ENCODE assay signal across 10 mouse cellular contexts in the genomic region with DNA sequence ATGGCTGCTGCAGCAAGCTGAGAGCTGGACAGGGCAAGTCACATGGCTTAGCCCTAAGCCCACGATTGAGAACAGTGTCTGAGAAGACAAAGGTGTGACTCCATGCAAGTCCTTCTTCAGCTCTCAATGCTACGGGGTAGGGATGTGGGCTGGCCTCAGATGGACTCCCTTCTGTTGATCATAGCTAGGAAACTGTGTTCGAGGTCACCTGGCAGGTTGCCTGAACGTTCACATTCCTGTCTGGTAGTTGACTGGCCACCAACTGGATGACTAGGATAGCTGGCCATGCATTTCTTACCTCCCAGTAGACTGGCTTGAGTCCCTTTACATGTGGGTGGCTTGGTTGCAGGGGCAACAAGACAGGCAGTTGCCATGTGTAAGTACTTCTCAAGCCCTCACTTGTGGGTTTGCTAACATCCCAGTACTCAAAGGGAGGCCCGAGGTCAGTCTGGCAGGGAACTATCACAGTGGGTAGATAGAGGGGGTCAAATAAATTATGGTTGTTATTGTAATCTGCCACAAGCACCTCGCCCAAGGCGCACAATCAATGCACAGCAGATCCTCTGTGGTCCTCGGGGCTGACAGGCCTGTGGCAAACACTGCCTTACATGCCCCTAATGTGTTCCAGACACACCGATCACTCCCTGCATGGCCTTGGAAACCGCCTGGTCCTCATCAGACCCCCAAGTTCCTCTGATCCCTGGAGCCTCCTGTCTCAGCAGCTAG.
DNase-seq lines count a peak whose midpoint lies in the region; ATAC-seq and TF ChIP-seq lines count a peak whose summit lies in the region.
"Had no signal": no experiment of that assay in that cellular context is flagged by ENCODE, and none has a peak within 500 bp of the region (broad histone marks: within the 10 kb centered on the region; RNA-seq: fewer than 3 reads in every experiment).

No protein-coding gene starts in this region.

- H3K27me3 ChIP-seq in intestine, embryonic 14.5 days (replicated peaks; ENCODE audit: control insufficient read depth, insufficient read depth, low read length), result no peaks in the 10 kb centered on the region
- H3K27me3 ChIP-seq in intestine, embryonic 15.5 days (replicated peaks), result no peaks in the 10 kb centered on the region
- H3K27me3 ChIP-seq in embryonic facial prominence, embryonic 15.5 days, result peaks cover 4% of the 10 kb centered on the region; the same call in 1 of the 2 replicates
- no peaks in the 10 kb centered on the region for H3K27me3 ChIP-seq in limb, embryonic 10.5 days (ENCODE audit: low read depth, poor library complexity, severe bottlenecking)

- no peak overlapping the region for H3K27ac ChIP-seq in intestine, embryonic 14.5 days (ENCODE audit: low read depth)
- H3K27ac ChIP-seq in intestine, embryonic 15.5 days, result no peak overlapping the region
- H3K27ac ChIP-seq in embryonic facial prominence, embryonic 15.5 days (replicated peaks), result peak overlapping the region; percentile 80
- peak overlapping the region; percentile 68 for H3K27ac ChIP-seq in limb, embryonic 10.5 days
- H3K27ac ChIP-seq in gastrocnemius, adult 2 months, result no peak overlapping the region
- H3K27ac ChIP-seq: heart, embryonic 13.5 days had no signal

- no peak overlapping the region for H3K4me3 ChIP-seq in intestine, embryonic 14.5 days (ENCODE audit: low read depth, low read length)
- H3K4me3 ChIP-seq in intestine, embryonic 15.5 days (replicated peaks), result no peak overlapping the region
- H3K4me3 ChIP-seq in embryonic facial prominence, embryonic 15.5 days (replicated peaks), result no peak overlapping the region
- no peak overlapping the region for H3K4me3 ChIP-seq in limb, embryonic 10.5 days
- H3K4me3 ChIP-seq in gastrocnemius, adult 2 months, result no peak overlapping the region
- H3K4me3 ChIP-seq: heart, embryonic 13.5 days had no signal

- no peak for ATAC-seq in intestine, embryonic 14.5 days (replicated peaks; ENCODE audit: low FRiP score, low TSS enrichment, low read depth)
- no peak for ATAC-seq in intestine, embryonic 15.5 days
- ATAC-seq in embryonic facial prominence, embryonic 15.5 days (ENCODE audit: insufficient number of reproducible peaks, low FRiP score, low TSS enrichment, low read depth), result peak; percentile 72; the same call in 1 of the 2 replicates

- H3K4me1 ChIP-seq in intestine, embryonic 14.5 days (replicated peaks; ENCODE audit: control insufficient read depth, insufficient read depth, low read length), result peaks cover 11% of the 10 kb centered on the region; the same call in 1 of the 2 replicates
- H3K4me1 ChIP-seq in intestine, embryonic 15.5 days (replicated peaks), result 0 out of 2 replicates have a peak, but pooled peaks cover 3% of the 10 kb centered on the region
- peaks cover 43% of the 10 kb centered on the region for H3K4me1 ChIP-seq in embryonic facial prominence, embryonic 15.5 days
- peaks cover 59% of the 10 kb centered on the region for H3K4me1 ChIP-seq in limb, embryonic 10.5 days

- no peak overlapping the region for H3K4me2 ChIP-seq in intestine, embryonic 14.5 days (ENCODE audit: low read length)
- H3K4me2 ChIP-seq in intestine, embryonic 15.5 days (replicated peaks), result no peak overlapping the region
- H3K4me2 ChIP-seq in embryonic facial prominence, embryonic 15.5 days (replicated peaks), result no peak overlapping the region
- H3K4me2 ChIP-seq: heart, embryonic 13.5 days had no signal

- H3K36me3 ChIP-seq in intestine, embryonic 14.5 days (ENCODE audit: control insufficient read depth, insufficient read depth, low read length), result no peaks in the 10 kb centered on the region
- H3K36me3 ChIP-seq in intestine, embryonic 15.5 days, result no peaks in the 10 kb centered on the region
- no peaks in the 10 kb centered on the region for H3K36me3 ChIP-seq in embryonic facial prominence, embryonic 15.5 days
- H3K36me3 ChIP-seq in limb, embryonic 10.5 days, result no peaks in the 10 kb centered on the region
- H3K36me3 ChIP-seq: heart, embryonic 13.5 days had no signal

- DNase-seq in intestine, embryonic 14.5 days (ENCODE audit: low spot score), result peak; percentile 44
- DNase-seq in adrenal gland, postnatal 36 days, result peak; percentile 27 to 52
- DNase-seq in limb, embryonic 10.5 days (ENCODE audit: low spot score), result peak; percentile 70
- DNase-seq in layer of hippocampus, postnatal 25 days (ENCODE audit: extremely low spot score in 1 of 2, low spot score in 1 of 2), result no peak
- no peak for DNase-seq in gastrocnemius, adult 2 months
- no peak for DNase-seq in spleen, postnatal 36 days (ENCODE audit: low spot score in 2 of 2)
- DNase-seq: gastrocnemius, postnatal 10 days had no signal

- WGBS in intestine, embryonic 14.5 days, result 49% methylated on average over 10 of the region's 10 CpGs
- WGBS in intestine, embryonic 15.5 days, result 52% methylated on average over 10 of the region's 10 CpGs
- WGBS in embryonic facial prominence, embryonic 15.5 days, result 34% methylated on average over 10 of the region's 10 CpGs
- WGBS in limb, embryonic 10.5 days, result 53% methylated on average over 10 of the region's 10 CpGs

- H3K9me3 ChIP-seq in intestine, embryonic 14.5 days (ENCODE audit: control insufficient read depth, low read length), result no peaks in the 10 kb centered on the region
- no peaks in the 10 kb centered on the region for H3K9me3 ChIP-seq in intestine, embryonic 15.5 days
- H3K9me3 ChIP-seq in embryonic facial prominence, embryonic 15.5 days (replicated peaks), result no peaks in the 10 kb centered on the region
- H3K9me3 ChIP-seq in limb, embryonic 10.5 days (replicated peaks), result no peaks in the 10 kb centered on the region
- H3K9me3 ChIP-seq: heart, embryonic 13.5 days had no signal

- intact Hi-C loops in gastrocnemius, adult 2 months (cut with DNase I), result no loop called here

- H3K9ac ChIP-seq in intestine, embryonic 14.5 days (ENCODE audit: low read length), result no peak overlapping the region
- H3K9ac ChIP-seq in intestine, embryonic 15.5 days, result no peak overlapping the region
- H3K9ac ChIP-seq in embryonic facial prominence, embryonic 15.5 days, result no peak overlapping the region
- H3K9ac ChIP-seq: heart, embryonic 13.5 days had no signal

- no peak for TF ChIP-seq CTCF in gastrocnemius, adult 2 months (IDR thresholded peaks at IDR 0.05)

Comparison
In these comparisons a context has a peak if more than half of its experiments do, and no peak if none do; other contexts are left out.
1. DNase-seq: peak in intestine, embryonic 14.5 days (single experiment), adrenal gland, postnatal 36 days (2 of 2) and limb, embryonic 10.5 days (single experiment); none in layer of hippocampus, postnatal 25 days (0 of 2), gastrocnemius, adult 2 months (single experiment) and spleen, postnatal 36 days (0 of 2).
2. H3K27ac ChIP-seq: peak in embryonic facial prominence, embryonic 15.5 days (single experiment) and limb, embryonic 10.5 days (single experiment); none in intestine, embryonic 14.5 days (single experiment), intestine, embryonic 15.5 days (single experiment) and gastrocnemius, adult 2 months (single experiment).